Mouse (Mus musculus): ENCODE measurements around the gene Iqgap1. TPM values are rescaled to one million over a fixed set of nuclear protein-coding genes. Genes with fewer than 3 reads are reported as not detected.

Iqgap1 gene
- polyA plus RNA-seq, 1 experiment from 2014 or later: 17.5 TPM

- no peaks in the 10 kb centered on the region for H3K9me3 ChIP-seq (replicated peaks; ENCODE audit: control insufficient read depth, low read length, poor library complexity, severe bottlenecking)
- H3K36me3 ChIP-seq (ENCODE audit: control insufficient read depth, insufficient read depth, low read length): peaks cover 46% of the 10 kb centered on the region
- no peak for ATAC-seq
- no peak overlapping the region for H3K27ac ChIP-seq (ENCODE audit: low read length)
- H3K4me3 ChIP-seq (ENCODE audit: low read depth, low read length): no peak overlapping the region
- H3K4me2 ChIP-seq (ENCODE audit: low read length): no peak overlapping the region
- no peak overlapping the region for H3K9ac ChIP-seq (ENCODE audit: low read depth, low read length)
- 83% methylated on average over 11 of the region's 11 CpGs for WGBS
- H3K4me1 ChIP-seq (ENCODE audit: control insufficient read depth, insufficient read depth, low read length): no peaks in the 10 kb centered on the region
- H3K27me3 ChIP-seq (ENCODE audit: control insufficient read depth, insufficient read depth, low read depth, low read length): no peaks in the 10 kb centered on the region
These were observed 92.8 kb downstream of the Iqgap1 start for GRCm38 (mm10) chr7:80732986-80733385.

- 27% methylated on average over 8 of the region's 8 CpGs for WGBS
- H3K36me3 ChIP-seq (ENCODE audit: control insufficient read depth, insufficient read depth, low read length): peaks cover 49% of the 10 kb centered on the region
- peak; percentile 42 for ATAC-seq
These were observed 96.1 kb downstream of the Iqgap1 start for GRCm38 (mm10) chr7:80729662-80730061.

DNA sequence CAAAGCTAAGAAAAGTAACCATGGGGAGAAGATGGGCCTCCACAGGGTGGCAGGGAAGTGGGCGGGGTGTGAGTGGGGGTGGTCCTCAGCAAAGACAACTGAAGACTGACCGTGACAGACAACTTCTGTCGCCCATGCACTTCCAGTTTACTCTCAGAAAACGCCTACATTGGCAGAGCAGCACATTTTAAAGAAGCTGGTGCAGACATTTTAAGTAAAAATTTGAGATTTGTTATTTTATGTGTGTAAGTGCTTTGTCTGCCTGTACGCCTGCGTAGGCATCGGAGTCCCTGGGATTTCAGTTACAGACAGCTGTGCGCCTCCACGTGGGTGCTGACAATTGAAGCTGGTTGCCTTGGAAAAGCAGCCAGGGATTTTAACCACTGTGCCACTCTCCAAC is 104.7 kb downstream of the Iqgap1 start:
- Histone ChIP-seq H3K4me2 (ENCODE audit: low read length) (no peak overlapping the region), H3K27ac (ENCODE audit: low read length) (no peak overlapping the region), H3K9me3 (replicated peaks; ENCODE audit: control insufficient read depth, low read length, poor library complexity, severe bottlenecking) (no peaks in the 10 kb centered on the region), H3K9ac (ENCODE audit: low read depth, low read length) (no peak overlapping the region), H3K4me1 (ENCODE audit: control insufficient read depth, insufficient read depth, low read length) (no peaks in the 10 kb centered on the region), H3K27me3 (ENCODE audit: control insufficient read depth, insufficient read depth, low read depth, low read length) (no peaks in the 10 kb centered on the region), H3K4me3 (ENCODE audit: low read depth, low read length) (no peak overlapping the region), H3K36me3 (ENCODE audit: control insufficient read depth, insufficient read depth, low read length) (peaks cover 33% of the 10 kb centered on the region)
- ATAC-seq: no peak
- WGBS: 40% methylated on average over 9 of the region's 9 CpGs

More at GRCm38 (mm10) chr7:80729662-80730061, 96.1 kb downstream of the Iqgap1 start:
- Histone ChIP-seq H3K9me3 (replicated peaks; ENCODE audit: control insufficient read depth, low read length, poor library complexity, severe bottlenecking) (no peaks in the 10 kb centered on the region), H3K4me2 (ENCODE audit: low read length) (no peak overlapping the region), H3K27me3 (ENCODE audit: control insufficient read depth, insufficient read depth, low read depth, low read length) (no peaks in the 10 kb centered on the region), H3K27ac (ENCODE audit: low read length) (no peak overlapping the region), H3K4me1 (ENCODE audit: control insufficient read depth, insufficient read depth, low read length) (no peaks in the 10 kb centered on the region), H3K4me3 (ENCODE audit: low read depth, low read length) (no peak overlapping the region), H3K9ac (ENCODE audit: low read depth, low read length) (no peak overlapping the region)

GRCm38 (mm10) chr7:80719582-80719981 is 106.2 kb downstream of the Iqgap1 start:
- Histone ChIP-seq H3K27ac (ENCODE audit: low read length) (no peak overlapping the region), H3K4me3 (ENCODE audit: low read depth, low read length) (no peak overlapping the region), H3K4me1 (ENCODE audit: control insufficient read depth, insufficient read depth, low read length) (no peaks in the 10 kb centered on the region), H3K9me3 (replicated peaks; ENCODE audit: control insufficient read depth, low read length, poor library complexity, severe bottlenecking) (no peaks in the 10 kb centered on the region), H3K27me3 (ENCODE audit: control insufficient read depth, insufficient read depth, low read depth, low read length) (no peaks in the 10 kb centered on the region), H3K36me3 (ENCODE audit: control insufficient read depth, insufficient read depth, low read length) (peaks cover 34% of the 10 kb centered on the region), H3K9ac (ENCODE audit: low read depth, low read length) (no peak overlapping the region), H3K4me2 (ENCODE audit: low read length) (no peak overlapping the region)
- ATAC-seq: no peak
- WGBS: 98% methylated on average over 7 of the region's 7 CpGs

- H3K27me3 ChIP-seq (ENCODE audit: control insufficient read depth, insufficient read depth, low read depth, low read length): no peaks in the 10 kb centered on the region
- peaks cover 37% of the 10 kb centered on the region for H3K36me3 ChIP-seq (ENCODE audit: control insufficient read depth, insufficient read depth, low read length)
- H3K4me3 ChIP-seq (ENCODE audit: low read depth, low read length): no peak overlapping the region
- no peak for ATAC-seq
- H3K9me3 ChIP-seq (replicated peaks; ENCODE audit: control insufficient read depth, low read length, poor library complexity, severe bottlenecking): no peaks in the 10 kb centered on the region
- no peak overlapping the region for H3K4me2 ChIP-seq (ENCODE audit: low read length)
- 85% methylated on average over 2 of the region's 2 CpGs for WGBS
- no peak overlapping the region for H3K9ac ChIP-seq (ENCODE audit: low read depth, low read length)
- H3K27ac ChIP-seq (ENCODE audit: low read length): no peak overlapping the region
- H3K4me1 ChIP-seq (ENCODE audit: control insufficient read depth, insufficient read depth, low read length): no peaks in the 10 kb centered on the region
These were observed 106.7 kb downstream of the Iqgap1 start for GRCm38 (mm10) chr7:80719038-80719437.

- H3K9ac ChIP-seq (ENCODE audit: low read depth, low read length): no peak overlapping the region
- H3K4me1 ChIP-seq (ENCODE audit: control insufficient read depth, insufficient read depth, low read length): no peaks in the 10 kb centered on the region
- H3K36me3 ChIP-seq (ENCODE audit: control insufficient read depth, insufficient read depth, low read length): peaks cover 31% of the 10 kb centered on the region
- no peaks in the 10 kb centered on the region for H3K9me3 ChIP-seq (replicated peaks; ENCODE audit: control insufficient read depth, low read length, poor library complexity, severe bottlenecking)
- no peak for ATAC-seq
- no peak overlapping the region for H3K4me2 ChIP-seq (ENCODE audit: low read length)
- 73% methylated on average over 8 of the region's 8 CpGs for WGBS
- no peak overlapping the region for H3K27ac ChIP-seq (ENCODE audit: low read length)
- H3K4me3 ChIP-seq (ENCODE audit: low read depth, low read length): no peak overlapping the region
- H3K27me3 ChIP-seq (ENCODE audit: control insufficient read depth, insufficient read depth, low read depth, low read length): no peaks in the 10 kb centered on the region
These were observed 107.3 kb downstream of the Iqgap1 start for GRCm38 (mm10) chr7:80718471-80718870.

DNA sequence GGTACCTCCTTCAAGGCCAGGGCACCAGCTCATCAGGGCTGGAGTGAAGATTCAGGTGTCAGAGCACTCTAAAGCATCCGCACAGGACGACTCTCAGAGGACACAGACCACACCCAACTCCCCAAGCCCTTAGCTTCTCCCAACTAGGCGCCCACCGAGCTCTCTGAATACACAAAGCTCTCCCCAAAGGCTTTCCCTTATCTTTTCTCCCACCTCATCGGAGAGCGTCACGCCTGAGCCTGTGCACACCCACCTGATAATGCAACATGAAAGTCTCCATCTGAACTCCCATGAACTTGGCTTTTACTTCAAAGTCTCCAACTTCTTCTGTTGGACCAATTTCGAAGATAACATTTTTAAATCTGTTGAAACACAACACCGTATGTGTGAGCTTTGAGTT is 109.0 kb downstream of the Iqgap1 start:
- H3K9ac ChIP-seq (ENCODE audit: low read depth, low read length): no peak overlapping the region
- H3K27ac ChIP-seq (ENCODE audit: low read length): no peak overlapping the region
- H3K4me2 ChIP-seq (ENCODE audit: low read length): no peak overlapping the region
- no peak overlapping the region for H3K4me3 ChIP-seq (ENCODE audit: low read depth, low read length)
- ATAC-seq: no peak
- peaks cover 21% of the 10 kb centered on the region for H3K36me3 ChIP-seq (ENCODE audit: control insufficient read depth, insufficient read depth, low read length)
- no peaks in the 10 kb centered on the region for H3K9me3 ChIP-seq (replicated peaks; ENCODE audit: control insufficient read depth, low read length, poor library complexity, severe bottlenecking)
- 95% methylated on average over 9 of the region's 9 CpGs for WGBS
- H3K27me3 ChIP-seq (ENCODE audit: control insufficient read depth, insufficient read depth, low read depth, low read length): no peaks in the 10 kb centered on the region
- no peaks in the 10 kb centered on the region for H3K4me1 ChIP-seq (ENCODE audit: control insufficient read depth, insufficient read depth, low read length)

- WGBS: 93% methylated on average over 7 of the region's 7 CpGs
- no peak overlapping the region for H3K27ac ChIP-seq (ENCODE audit: low read length)
- H3K9me3 ChIP-seq (replicated peaks; ENCODE audit: control insufficient read depth, low read length, poor library complexity, severe bottlenecking): no peaks in the 10 kb centered on the region
- peaks cover 21% of the 10 kb centered on the region for H3K36me3 ChIP-seq (ENCODE audit: control insufficient read depth, insufficient read depth, low read length)
- no peak overlapping the region for H3K9ac ChIP-seq (ENCODE audit: low read depth, low read length)
- no peaks in the 10 kb centered on the region for H3K4me1 ChIP-seq (ENCODE audit: control insufficient read depth, insufficient read depth, low read length)
- no peak overlapping the region for H3K4me3 ChIP-seq (ENCODE audit: low read depth, low read length)
- no peaks in the 10 kb centered on the region for H3K27me3 ChIP-seq (ENCODE audit: control insufficient read depth, insufficient read depth, low read depth, low read length)
- ATAC-seq: no peak
- no peak overlapping the region for H3K4me2 ChIP-seq (ENCODE audit: low read length)
These were observed 110.5 kb downstream of the Iqgap1 start for GRCm38 (mm10) chr7:80715306-80715705.

DNA sequence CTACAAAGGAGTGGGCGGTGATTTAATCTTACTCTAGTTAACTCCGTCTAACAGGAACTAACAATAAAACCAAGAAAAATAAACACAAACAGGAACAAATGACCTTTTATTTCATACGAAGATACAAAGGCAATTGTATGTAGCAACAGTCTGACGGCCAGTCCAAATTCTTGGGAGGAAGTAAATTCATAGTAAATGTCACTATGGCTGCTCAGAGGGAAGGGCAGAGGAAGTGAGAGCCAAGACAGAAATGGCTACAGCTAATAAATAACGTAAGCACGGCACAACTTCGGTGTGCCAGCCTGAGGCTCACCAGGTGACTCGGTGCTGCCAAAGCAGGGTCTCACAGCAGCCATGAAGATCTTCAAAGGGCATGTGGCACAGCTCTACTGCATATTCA is 114.3 kb downstream of the Iqgap1 start:
- WGBS: 87% methylated on average over 8 of the region's 8 CpGs
- no peak overlapping the region for H3K27ac ChIP-seq (ENCODE audit: low read length)

GRCm38 (mm10) chr7:80710333-80710732 is 115.4 kb downstream of the Iqgap1 start:
- H3K36me3 ChIP-seq (ENCODE audit: control insufficient read depth, insufficient read depth, low read length): peaks cover 6% of the 10 kb centered on the region
- H3K4me2 ChIP-seq (ENCODE audit: low read length): no peak overlapping the region
- H3K9ac ChIP-seq (ENCODE audit: low read depth, low read length): no peak overlapping the region
- H3K4me3 ChIP-seq (ENCODE audit: low read depth, low read length): no peak overlapping the region
- no peak overlapping the region for H3K27ac ChIP-seq (ENCODE audit: low read length)
- ATAC-seq: no peak
- 98% methylated on average over 7 of the region's 7 CpGs for WGBS
- H3K9me3 ChIP-seq (replicated peaks; ENCODE audit: control insufficient read depth, low read length, poor library complexity, severe bottlenecking): no peaks in the 10 kb centered on the region
- no peaks in the 10 kb centered on the region for H3K4me1 ChIP-seq (ENCODE audit: control insufficient read depth, insufficient read depth, low read length)
- no peaks in the 10 kb centered on the region for H3K27me3 ChIP-seq (ENCODE audit: control insufficient read depth, insufficient read depth, low read depth, low read length)

More for the DNA sequence above, 114.3 kb downstream of the Iqgap1 start:
- H3K9ac ChIP-seq (ENCODE audit: low read depth, low read length): no peak overlapping the region
- no peaks in the 10 kb centered on the region for H3K9me3 ChIP-seq (replicated peaks; ENCODE audit: control insufficient read depth, low read length, poor library complexity, severe bottlenecking)
- H3K4me2 ChIP-seq (ENCODE audit: low read length): no peak overlapping the region
- peaks cover 12% of the 10 kb centered on the region for H3K36me3 ChIP-seq (ENCODE audit: control insufficient read depth, insufficient read depth, low read length)
- ATAC-seq: no peak
- H3K27me3 ChIP-seq (ENCODE audit: control insufficient read depth, insufficient read depth, low read depth, low read length): no peaks in the 10 kb centered on the region
- no peaks in the 10 kb centered on the region for H3K4me1 ChIP-seq (ENCODE audit: control insufficient read depth, insufficient read depth, low read length)
- H3K4me3 ChIP-seq (ENCODE audit: low read depth, low read length): no peak overlapping the region
